Mouse (Mus musculus) thymus, postnatal 10 days (tissue): Measurements from ENCODE around the gene Olfr313.

Experiments used
- DNase-seq, 2 experiments: peaks; one replicate each; pipeline ENCODE4 v3.0.0; 2021; ENCODE audit warnings: low spot score in 2 of 2

Gene Olfr313

GRCm38 (mm10) chr11:58849731-58850130 lies 34.9 kb downstream of the Olfr313 start:
- no peak for DNase-seq

GRCm38 (mm10) chr11:58860744-58861143 lies 45.9 kb downstream of the Olfr313 start:
- DNase-seq, result no peak

GRCm38 (mm10) chr11:58867039-58867953 lies 52.5 kb downstream of the Olfr313 start, which contains the start of gene 2810021J22Rik:
Gene 2810021J22Rik (plus strand): TSS chr11:58867216.
- DNase-seq, result peak; percentile 90

GRCm38 (mm10) chr11:58867954-58868330 lies 53.1 kb downstream of the Olfr313 start:
- DNase-seq, result no peak
